Mouse (Mus musculus): Measurements from ENCODE around the gene Tsacc. TPM values are rescaled to one million over a fixed set of nuclear protein-coding genes. Genes with fewer than 3 reads are reported as not detected.

The Tsacc gene
- 0.58 and 0.66 TPM in 2 replicates for polyA plus RNA-seq (2012; ENCODE audit: low replicate concordance)

DNA sequence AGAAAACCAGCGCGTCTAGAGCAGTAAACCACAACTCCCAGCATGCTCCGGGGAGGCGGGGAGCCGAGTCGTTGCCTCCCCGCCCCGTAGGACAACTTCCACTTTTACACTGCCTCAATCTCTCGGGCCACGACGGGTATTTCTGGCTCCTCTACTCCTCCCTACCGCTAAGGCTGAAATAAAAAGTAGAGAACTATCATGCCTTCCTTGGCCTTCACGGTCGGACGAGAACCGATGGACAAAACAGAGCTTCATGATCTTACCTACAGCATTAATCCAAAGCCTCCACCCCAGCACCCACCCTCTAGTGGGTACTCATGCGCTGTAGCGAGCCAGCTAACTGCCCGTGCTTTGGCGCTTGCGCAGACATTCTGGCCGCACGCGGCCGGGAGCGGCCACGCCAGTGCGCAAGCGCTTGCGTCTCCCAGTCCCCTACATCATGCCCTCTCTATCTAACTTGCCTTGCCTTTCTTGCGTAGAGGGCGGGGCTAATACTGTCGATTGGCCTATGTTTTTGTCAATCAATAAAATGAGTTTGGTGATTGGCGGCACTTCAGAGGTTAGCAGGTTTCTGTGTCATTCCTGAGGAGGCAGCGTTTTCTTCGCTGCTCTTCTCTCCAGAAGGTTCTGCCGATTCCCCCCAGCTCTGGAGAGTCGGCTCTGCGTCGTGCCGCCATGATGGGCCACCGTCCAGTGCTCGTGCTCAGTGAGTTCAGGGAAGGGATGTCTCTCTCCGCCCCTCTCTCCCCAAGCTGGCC lies at the start of gene Tsacc, which contains the start of gene Cct3:
Gene Tsacc (minus strand): TSS at position 439 of the 758 bp plus-strand sequence.
Gene Cct3 (plus strand): TSS at position 556 of the 758 bp plus-strand sequence.

DNA sequence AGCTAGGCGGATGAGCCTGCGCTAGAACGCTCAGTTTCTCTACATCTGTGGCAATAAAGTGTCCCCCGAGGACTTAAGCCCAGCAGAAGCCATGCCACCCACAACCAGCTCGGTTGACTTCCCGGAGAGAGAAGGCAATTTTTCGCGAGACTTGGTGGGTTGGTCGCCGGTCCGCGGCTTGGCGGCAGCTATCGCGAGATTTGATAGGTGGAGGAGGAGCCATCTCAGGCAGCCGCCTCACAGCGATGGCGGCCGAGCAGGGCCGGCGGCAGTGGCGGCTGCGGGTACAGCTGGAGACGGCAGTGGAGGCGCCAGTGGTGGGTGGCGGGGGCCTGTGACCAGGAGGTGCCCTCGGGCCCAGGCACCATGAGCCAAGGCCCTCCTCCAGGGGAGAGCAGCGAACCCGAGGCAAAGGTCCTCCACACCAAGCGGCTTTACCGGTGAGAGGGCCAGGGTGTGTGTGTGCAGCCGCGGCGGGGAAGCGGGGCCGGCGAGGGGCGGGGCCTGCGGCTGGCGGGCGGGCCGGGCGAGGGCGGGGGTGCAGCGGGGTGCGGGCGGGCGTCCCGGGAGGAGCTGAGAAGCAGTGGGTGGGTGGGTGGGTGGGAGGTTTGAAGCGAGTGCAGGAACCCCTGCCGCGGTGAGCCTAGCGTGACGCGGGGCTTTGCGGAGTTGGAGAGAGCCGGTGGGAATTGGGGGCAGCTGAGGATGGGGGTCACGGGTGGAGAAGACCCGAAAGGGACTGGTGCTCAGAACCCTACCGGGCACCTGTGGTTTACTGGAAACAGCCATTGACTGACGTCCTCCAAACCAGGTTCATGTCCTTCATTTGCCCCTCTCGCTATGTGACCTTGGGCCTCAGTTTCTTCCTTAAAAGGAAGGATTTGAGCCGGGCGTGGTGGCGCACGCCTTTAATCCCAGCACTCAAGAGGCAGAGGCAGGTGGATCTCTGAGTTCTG lies 39.5 kb upstream of the Tsacc start, which contains the start of the genes Tmem79 and Smg5:
Gene Tmem79 (minus strand): TSS at position 91 of the 956 bp plus-strand sequence.
Gene Smg5 (plus strand): TSS at position 203 of the 956 bp plus-strand sequence.

DNA sequence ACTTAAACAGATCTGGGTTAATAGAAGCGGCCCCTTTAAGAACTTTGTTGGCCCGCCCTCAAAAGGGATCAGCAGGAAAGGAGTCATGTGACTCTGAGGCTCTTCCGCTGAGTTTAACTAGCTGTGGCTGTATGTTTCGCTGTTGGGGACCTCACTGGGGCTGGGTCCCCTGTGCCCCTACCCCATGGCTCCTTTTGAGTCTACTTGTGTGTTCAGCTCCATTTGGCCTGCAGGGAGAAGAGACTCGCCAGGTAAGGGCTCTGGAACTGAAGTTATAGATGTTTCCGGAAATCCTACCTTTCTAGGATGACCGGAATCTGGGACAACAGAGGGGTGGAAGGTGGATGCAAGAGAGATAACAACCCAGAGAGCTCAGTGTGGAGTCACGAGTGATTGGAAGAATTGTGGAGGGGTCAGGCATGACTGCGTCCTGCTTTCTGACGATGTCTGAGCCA lies 28.2 kb upstream of the Tsacc start, which contains the start of gene Glmp:
Gene Glmp (plus strand): TSS at position 73 of the 455 bp plus-strand sequence.

DNA sequence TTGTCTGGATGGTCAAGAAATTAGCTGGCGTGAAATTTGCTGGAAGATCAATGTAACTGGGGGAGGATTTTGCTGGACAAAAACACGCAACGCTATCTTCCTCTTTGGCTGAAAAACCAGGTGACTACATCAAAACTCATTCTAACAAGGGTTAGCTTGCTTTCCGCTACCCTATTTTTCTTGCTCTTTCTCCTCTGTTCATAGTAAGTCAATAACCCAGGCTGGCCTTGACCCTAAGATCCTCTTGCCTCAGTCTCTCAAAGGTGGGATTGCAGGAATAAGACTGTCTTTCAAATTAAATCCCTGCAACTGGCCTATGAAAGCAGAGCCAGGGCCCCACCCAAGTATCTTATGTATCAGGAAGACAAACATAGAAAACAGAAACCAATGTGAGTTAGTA lies 9.7 kb downstream of the Tsacc start, which contains the start of gene Gm38392:
Gene Gm38392 (minus strand): TSS at position 101 of the 400 bp plus-strand sequence.

DNA sequence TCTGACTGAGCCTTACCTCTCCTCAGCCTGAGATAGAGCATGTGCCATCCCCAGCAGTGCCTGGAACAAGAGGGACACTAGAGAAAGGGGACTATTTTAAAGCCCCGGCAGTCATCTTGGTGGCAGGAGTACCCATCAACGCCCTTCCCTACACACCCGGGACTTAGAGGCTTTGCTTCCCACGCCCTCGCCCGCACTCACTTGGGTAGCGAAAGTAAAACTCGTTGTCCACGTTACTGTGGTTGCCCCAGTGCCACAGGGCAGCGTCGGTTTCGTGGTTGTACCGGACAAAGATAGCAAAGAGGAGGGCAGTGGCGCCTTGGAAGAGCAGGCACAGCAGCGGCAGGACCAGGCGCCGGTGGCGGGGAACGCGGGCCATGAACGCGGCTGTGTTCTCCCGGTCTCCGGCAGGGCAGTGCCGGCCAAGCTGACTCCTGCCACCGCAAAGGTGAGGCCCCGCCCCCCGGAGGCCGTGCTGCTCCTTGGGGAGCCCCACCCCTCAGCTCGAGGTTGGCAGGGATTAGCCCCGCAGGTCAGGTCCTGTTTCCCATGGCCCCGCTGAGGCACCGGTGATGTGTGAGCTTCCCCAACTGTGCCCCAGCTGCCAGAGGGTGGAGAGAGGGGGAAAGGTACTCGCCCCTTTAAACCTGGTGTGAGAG lies 42.4 kb downstream of the Tsacc start, which contains the start of gene Rhbg:
Gene Rhbg (minus strand): TSS at position 442 of the 659 bp plus-strand sequence.

Other genes with a start within 250 kb of the Tsacc start
- gene Naxe, start 238.5 kb downstream of the Tsacc start, polyA plus RNA-seq (2012; ENCODE audit: low replicate concordance): 12.6 and 22.1 TPM in 2 replicates
- gene Ttc24, start 218.7 kb downstream of the Tsacc start, polyA plus RNA-seq (2012; ENCODE audit: low replicate concordance): not detected in 2 replicates
- gene Iqgap3, start 215.0 kb downstream of the Tsacc start, polyA plus RNA-seq (2012; ENCODE audit: low replicate concordance): 5.7 and 16.2 TPM in 2 replicates
- 122 and 139 TPM in 2 replicates for gene Mef2d, start 154.6 kb downstream of the Tsacc start, polyA plus RNA-seq (2012; ENCODE audit: low replicate concordance)
- 0.09 TPM in 1 of 2 replicates, not detected in the other for gene Rhbg, start 42.3 kb downstream of the Tsacc start, polyA plus RNA-seq (2012; ENCODE audit: low replicate concordance)
- gene Gm38392, start 9.8 kb downstream of the Tsacc start, polyA plus RNA-seq (2012; ENCODE audit: low replicate concordance): not detected in 2 replicates
- 11.4 and 21.3 TPM in 2 replicates for gene Cct3, start 117 bp upstream of the Tsacc start, polyA plus RNA-seq (2012; ENCODE audit: low replicate concordance)
- 14.5 and 95.1 TPM in 2 replicates for gene Glmp, start 28.0 kb upstream of the Tsacc start, polyA plus RNA-seq (2012; ENCODE audit: low replicate concordance)
- gene Tmem79, start 39.1 kb upstream of the Tsacc start, polyA plus RNA-seq (2012; ENCODE audit: low replicate concordance): 0.21 and 3.1 TPM in 2 replicates
- gene Smg5, start 39.3 kb upstream of the Tsacc start, polyA plus RNA-seq (2012; ENCODE audit: low replicate concordance): 91.7 and 114 TPM in 2 replicates
- 0.55 and 0.57 TPM in 2 replicates for gene Paqr6, start 67.6 kb upstream of the Tsacc start, polyA plus RNA-seq (2012; ENCODE audit: low replicate concordance)
- gene Bglap3, start 75.7 kb upstream of the Tsacc start, polyA plus RNA-seq (2012; ENCODE audit: low replicate concordance): not detected in 2 replicates
- not detected in 2 replicates for gene Bglap2, start 81.7 kb upstream of the Tsacc start, polyA plus RNA-seq (2012; ENCODE audit: low replicate concordance)
- 0.51 TPM in 1 of 2 replicates, not detected in the other for gene Bglap, start 87.5 kb upstream of the Tsacc start, polyA plus RNA-seq (2012; ENCODE audit: low replicate concordance)
- gene Pmf1, start 113.3 kb upstream of the Tsacc start, polyA plus RNA-seq (2012; ENCODE audit: low replicate concordance): 95.1 and 190 TPM in 2 replicates
- 4.0 and 23.4 TPM in 2 replicates for gene Slc25a44, start 128.1 kb upstream of the Tsacc start, polyA plus RNA-seq (2012; ENCODE audit: low replicate concordance)
- 48.8 and 91.1 TPM in 2 replicates for gene Sema4a, start 164.2 kb upstream of the Tsacc start, polyA plus RNA-seq (2012; ENCODE audit: low replicate concordance)
- 591 and 773 TPM in 2 replicates for gene Lmna, start 213.0 kb upstream of the Tsacc start, polyA plus RNA-seq (2012; ENCODE audit: low replicate concordance)
- gene Mex3a, start 235.4 kb upstream of the Tsacc start, polyA plus RNA-seq (2012; ENCODE audit: low replicate concordance): 1.4 TPM in 2 replicates

All from leukemia stem cell, adult 10-12 weeks (primary cell).